Mouse (Mus musculus) ZHBTc4 (cell line): ENCODE measurements around the gene Tmem92.
"Not testable (repeated sequence)": the region's sequence is repeated elsewhere in the genome, so short reads cannot be mapped to it uniquely, and the experiment has no call there.

Experiments used
- DNase-seq: peaks from one replicate; pipeline ENCODE4 v3.0.0-alpha.2; 2011; ENCODE audit warnings: low read depth, low spot score

The Tmem92 gene

DNA sequence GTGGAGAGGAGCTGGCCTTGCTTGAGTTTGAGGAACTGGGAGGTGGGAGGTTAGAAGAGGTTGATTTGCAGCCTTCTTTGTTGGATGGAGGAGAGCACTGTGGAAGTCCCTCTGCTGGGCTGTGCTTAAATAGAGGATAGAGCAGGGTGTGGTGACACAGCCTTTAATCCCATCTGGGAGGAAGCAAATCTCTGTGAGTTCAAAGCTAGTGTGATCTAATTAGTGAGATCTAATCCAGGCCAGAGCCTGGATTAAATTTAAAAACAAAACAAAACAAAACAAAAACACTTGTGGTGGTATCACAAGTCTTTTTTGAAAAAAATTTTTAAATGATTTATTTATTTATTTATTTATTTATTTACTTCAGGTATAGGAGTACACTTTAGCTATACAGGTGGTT lies at the start of gene Tmem92:
Gene Tmem92 (minus strand): TSS at position 101 of the 400 bp plus-strand sequence.
- no peak for DNase-seq

DNA sequence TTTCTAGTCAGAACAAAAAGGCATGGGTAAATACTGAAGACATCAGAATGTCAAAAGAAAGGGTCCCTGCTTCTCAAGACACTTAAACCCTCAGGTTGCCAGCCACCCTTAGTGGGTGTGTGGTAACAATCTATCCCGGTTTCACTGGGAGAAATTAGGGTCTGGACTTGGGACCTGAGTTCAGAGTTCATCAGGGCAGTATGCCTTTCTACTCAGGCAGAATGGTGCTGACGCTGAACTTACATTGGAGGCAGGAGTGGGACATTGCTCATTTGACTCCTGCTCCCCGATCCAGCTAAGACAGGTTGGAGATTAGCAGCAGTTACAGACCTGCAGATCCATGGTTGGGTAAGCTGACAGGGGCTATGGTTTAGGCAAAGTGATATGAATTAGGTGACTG lies 46.5 kb upstream of the Tmem92 start:
- DNase-seq = no peak

DNA sequence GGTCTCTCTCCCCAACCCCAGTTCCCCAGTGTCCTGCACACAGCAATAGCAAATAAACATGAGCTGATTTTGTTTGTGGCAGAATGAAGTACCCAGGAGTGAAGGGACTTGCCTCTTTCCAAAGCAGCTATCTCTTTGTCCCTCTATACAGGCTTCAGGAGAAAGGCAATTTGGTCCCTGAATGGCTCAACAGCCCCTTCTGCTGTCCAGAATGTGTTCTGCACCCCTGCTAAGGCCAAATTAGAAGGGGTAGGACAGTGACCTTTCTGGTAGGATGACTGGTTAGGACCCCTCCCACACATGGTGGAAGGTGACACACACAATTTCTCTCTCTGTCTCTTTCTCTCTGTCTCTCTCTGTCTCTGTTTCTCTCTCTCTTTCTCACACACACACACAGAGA lies 36.9 kb upstream of the Tmem92 start:
- DNase-seq = peak; percentile 73

DNA sequence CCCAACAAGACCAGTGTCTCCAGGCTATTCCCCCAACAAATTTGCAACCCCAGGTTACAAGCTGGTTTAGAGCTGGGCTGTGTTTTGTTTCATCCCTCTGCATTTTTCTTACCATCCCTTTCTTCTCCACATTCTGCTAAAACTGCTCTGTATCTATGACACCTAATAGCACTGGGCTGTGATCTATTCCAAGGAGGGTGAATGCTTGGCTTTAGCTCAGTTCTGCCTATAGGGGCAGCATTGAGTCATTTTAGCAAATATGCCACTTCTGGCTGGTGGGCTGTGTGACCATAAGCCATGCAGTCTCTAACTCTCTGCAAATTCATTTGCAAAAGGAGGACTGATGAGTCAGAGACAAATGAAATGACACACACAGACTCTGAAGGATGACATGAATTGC lies 36.4 kb upstream of the Tmem92 start:
- DNase-seq = peak; percentile 48

DNA sequence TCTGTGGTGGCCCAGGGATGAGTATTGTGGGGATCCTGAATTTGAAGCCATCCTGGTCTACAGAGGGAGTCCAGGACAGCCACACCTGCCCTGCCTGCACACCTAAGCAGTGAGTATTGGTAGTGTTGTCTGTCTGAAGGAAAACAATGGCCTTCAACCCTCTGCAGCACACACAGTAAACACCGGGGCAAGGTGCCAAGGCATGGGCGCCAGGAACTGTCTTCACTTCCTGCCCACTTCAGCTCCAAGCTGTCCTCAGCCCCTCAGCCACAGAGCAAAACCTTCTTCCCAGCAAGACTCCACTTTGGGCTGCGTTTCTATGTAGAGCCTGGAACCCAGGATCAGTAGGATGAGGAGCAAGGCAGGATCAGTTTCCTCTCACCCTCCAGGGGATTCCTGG lies 29.0 kb upstream of the Tmem92 start:
- not testable (repeated sequence) for DNase-seq

DNA sequence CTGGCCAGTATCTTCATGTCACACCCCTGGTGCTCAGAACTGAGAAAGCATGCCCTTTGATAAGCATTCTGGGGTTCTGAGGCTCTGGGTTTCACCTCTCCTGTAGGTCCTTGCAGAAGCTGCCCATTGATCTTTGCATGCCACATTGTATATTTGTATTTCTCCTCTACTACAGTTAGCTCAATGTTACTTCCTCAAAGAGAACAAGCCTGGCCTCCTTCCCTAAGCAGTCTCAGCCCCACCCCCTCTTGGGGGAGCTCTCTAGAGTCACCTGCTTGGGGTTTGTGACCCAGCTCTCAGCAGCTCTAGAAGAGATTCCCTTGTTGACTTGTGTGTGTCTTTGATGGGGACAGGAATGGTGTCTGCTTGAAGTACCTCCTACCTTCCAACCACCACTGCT lies 9.2 kb upstream of the Tmem92 start:
- no peak for DNase-seq

DNA sequence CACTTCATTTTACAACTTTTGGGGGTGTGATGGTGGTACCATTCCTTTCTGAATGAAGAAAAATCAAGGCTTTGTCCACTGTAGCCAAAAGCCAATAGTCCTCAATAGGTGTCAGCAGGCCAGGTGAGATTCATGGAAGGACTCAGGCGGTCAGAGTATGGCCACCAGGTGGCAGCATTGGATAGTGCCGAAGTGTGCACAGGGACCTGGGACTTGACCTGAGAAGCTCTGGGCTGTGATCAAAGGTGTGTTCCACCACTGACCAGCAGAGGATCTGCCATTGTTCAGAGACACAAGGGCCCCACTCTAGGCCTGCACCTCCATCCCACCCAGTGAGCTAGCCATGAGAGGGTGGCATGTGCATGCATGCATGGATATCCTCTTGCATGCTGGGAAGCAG lies 2.7 kb upstream of the Tmem92 start:
- peak; percentile 85 for DNase-seq

DNA sequence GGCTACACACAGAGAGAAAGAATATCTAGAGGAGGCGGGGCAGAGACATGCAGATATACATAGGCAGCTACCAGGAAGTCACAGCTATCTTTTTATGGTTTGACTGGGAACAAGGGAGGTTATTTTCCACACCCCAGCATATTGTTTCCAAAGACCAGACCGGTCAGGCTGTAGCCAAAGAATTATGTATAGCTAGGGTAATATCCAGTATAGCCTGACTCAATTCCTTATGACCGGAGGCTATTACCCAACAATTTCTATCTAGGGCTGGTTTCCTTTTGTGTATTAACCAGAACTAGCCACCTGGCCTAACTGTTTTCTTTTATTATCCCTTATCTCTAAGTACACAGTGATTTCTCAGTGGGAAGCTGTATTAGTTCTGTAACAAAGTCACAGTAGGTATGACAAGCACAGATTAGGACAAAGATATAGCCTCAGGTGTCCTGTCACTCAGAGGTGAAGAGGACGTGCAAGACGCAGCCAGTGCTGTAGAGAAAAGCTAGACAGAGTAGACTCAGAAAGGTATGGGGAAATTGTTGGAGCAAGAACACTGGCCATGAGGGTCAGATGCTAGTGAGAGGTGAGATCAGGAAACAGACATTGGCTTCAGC lies 7.5 kb downstream of the Tmem92 start:
- no peak for DNase-seq

DNA sequence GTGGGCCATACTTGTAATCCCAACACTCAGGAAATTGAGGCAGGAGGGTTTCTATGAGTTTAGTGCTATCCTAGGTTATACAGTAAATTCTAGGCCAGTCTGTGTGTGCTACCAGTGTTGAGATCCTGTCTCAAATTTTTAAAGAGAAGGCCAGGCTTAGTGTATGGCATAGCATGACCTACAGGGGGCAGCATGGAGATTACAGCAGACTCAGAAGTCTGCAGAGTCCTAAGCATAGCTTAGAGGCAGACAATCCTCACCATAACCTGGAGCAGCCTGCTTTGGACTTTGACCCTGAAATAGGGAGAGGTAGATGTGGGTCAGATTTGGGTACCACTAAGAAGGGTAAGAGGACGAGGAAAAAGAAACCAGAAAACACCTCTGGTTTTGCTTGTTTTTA lies 8.7 kb downstream of the Tmem92 start:
- peak; percentile 73 for DNase-seq

DNA sequence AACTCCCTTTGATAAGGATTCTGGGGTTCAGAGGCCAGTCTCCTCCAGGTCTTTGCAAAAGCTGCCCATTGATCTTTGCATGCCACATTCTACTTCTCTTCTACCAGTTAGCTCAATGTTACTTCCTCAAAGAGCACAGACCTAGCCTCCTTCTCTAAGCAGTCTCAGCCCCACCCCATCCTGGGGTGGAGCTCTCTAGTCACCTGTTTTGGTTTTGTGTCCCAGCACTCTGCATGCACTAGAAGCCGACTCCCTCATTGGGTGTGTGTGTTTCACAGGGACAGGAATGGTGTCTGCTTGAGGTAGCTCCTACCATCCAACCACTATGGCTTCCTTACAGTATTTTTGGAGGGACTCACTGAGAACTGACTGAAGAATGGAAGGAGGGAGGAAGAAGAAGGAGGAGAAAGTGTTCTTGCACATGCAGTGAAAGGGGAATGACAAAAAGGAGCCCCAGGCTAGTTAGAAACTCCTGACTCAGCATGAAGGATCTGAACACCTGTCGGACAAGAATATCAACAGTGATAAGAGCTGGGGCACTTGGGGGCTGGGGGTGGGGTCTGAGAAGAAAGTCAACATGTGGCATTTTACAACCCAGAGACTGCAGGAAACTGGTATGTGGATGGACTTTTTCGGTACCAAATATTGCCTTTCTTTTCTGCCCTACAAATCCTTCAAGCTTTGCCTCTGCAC lies 10.0 kb downstream of the Tmem92 start:
- peak; percentile 47 for DNase-seq

DNA sequence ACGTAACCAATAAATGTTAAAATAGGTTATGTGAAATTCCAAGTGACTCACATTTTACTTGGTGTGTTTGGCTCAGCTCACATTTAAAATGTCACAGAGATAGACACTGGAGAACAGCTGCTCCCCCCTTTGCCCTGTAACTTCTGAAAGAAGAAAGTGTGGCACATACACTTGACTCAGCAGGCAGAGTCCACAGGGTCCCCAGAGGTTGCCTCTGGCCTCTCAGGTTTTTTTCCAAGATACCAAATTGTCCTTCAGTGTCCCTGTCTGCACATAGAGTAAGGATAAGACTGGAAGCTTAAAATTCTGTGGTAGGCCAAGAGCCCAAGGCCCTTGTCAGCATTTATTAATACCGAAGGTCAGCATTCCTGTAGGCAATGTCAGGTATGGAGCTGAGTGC lies 15.3 kb downstream of the Tmem92 start:
- no peak for DNase-seq

DNA sequence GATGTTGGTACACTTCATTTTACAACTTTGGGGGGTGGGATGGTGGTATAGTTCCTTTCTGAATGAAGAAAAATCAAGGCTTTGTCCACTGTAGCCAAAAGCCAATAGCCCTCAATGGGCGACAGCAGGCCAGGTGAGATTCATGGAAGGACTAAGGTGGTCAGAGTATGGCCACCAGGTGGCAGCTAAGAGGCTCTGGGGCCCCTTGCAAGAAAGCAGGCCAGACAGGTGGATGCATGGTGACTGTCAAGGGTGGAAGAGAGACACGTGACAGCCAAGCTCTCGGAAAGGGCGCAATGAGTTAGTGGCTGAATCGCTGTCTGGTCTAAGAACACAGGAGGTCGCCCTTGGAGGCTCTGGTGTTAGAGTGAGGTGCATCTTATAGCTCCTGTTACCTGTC lies 19.7 kb downstream of the Tmem92 start:
- peak; percentile 49 for DNase-seq

DNA sequence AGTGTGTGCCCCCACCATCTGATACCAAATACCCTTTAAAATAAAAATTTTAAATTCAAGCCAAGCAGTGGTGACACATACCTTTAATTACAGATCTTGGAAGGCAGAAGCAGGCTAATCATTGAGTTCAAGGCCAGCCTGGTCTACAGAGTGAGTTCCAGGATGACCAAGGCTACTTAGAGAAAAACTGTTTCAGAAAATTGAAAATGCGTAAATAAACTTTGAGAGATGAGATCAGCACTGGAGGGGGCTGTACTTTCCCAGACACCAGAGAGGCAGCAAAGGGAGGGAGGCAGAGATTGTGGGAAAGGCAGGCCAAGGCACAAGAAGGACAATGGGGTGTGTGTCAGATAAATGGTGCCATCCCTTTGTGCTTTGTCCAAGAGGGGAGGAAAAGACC lies 20.2 kb downstream of the Tmem92 start:
- DNase-seq = no peak

DNA sequence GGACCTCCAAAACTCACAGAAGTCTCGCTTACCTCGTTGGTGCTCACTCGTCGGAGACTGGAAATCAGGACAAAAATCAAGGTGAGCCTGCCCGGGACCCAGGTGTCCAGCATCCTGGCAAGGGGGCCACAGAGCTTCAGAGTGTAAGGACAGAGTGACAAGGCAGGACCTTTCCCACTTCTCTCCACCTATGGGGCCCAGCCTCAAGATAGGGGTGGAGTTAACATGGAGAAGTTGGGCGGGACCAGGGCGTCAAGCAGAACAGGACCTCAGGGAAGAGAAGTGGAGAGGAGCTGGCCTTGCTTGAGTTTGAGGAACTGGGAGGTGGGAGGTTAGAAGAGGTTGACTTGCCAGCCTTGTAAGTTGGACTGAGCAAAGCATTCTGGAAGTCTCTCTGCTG lies 21.7 kb downstream of the Tmem92 start:
- DNase-seq = peak; percentile 42

DNA sequence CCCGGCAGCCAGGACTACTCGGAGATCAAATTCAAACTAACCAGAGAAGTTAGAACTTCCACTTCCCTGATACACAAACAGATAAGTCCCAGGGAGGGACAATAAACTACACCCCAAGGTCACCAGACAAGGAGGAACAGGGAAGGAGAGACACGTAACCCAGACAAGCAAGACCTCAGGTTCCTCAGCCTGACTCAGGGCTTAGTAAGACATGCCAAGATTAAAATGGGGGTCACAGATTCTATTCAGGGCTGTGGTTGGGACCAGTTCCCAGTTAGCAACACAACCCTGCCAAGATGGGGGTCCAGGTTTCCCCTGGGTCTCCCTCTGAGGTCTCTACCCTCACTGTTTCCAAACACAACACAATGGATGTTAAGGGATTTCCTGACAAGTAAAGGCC lies 22.1 kb downstream of the Tmem92 start:
- DNase-seq = no peak

DNA sequence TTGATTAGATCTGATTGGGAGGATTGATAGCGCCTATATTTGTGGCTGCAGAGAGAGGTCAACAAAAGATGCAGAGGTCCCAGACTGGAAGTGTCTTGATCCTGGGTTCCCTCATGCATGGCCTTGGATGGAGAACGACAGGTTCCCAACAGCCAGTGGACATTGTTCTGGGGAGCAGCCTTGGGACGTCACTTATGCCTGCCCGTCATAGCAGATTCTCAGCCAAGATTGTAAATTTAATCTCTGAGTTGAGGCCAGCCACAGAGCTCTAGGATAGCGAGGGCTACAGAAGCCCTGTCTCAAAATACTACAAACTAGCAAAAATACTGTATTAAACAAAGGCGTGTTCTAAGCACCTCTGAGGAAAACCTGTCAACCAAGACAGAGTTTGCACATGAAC lies 22.6 kb downstream of the Tmem92 start:
- no peak for DNase-seq

DNA sequence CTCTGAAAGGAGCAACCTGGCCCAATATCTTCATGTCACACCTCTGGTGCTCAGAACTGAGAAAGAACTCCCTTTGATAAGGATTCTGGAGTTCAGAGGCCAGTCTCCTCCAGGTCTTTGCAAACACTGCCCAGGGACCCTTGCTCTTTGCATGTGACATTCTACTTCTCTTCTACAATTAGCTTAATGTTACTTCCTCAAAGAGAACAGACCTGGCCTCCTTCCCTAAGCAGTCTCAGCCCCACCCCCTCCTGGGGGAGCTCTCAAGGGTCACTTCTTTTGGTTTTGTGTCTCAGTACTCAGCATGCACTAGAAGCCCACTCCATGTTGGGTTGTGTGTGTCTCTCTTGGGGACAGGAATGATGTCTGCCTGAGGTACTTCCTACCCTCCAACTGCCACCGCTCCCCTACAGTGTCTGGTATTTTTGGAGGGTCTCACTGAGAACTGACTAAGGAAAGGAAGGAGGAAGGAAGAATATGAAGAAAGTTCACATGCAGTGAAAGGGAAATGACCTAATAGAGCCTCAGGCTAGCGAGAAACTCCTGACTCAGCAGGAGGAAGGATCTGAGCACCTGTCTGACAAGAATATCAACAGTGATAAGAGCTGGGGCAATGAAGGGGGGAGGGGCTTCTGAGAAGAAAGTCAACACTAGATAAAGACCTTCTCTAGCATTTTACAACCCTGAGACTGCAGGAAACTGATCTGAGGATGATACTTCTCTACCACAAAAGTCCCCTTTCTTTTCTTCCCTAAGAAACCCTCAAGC lies 29.4 kb downstream of the Tmem92 start:
- DNase-seq = no peak

DNA sequence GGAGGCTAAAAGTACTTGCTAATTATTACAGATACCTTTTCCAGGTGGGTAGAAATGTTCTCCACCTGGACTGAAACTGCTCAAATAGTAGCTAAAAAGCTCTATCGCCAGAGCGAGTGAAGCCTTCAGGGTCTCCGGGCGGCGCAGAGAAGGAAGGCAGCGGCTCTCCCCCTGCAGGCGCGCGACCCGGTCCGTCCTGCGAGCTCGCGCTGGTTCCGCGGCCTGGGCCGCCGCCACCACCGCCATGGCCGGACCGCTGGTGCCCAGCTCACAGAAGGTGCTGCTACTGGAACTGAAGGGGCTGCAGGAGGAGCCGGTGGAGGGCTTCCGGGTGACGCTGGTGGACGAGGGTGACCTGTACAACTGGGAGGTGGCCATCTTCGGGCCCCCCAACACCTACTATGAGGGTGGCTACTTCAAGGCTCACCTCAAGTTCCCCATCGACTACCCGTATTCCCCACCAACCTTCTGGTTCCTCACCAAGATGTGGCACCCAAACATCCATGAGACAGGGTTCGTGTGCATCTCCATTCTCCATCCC lies 40.7 kb downstream of the Tmem92 start, which contains the start of gene Cdc34b:
Gene Cdc34b (plus strand): TSS at position 51 of the 541 bp plus-strand sequence.
- DNase-seq = peak; percentile 49

DNA sequence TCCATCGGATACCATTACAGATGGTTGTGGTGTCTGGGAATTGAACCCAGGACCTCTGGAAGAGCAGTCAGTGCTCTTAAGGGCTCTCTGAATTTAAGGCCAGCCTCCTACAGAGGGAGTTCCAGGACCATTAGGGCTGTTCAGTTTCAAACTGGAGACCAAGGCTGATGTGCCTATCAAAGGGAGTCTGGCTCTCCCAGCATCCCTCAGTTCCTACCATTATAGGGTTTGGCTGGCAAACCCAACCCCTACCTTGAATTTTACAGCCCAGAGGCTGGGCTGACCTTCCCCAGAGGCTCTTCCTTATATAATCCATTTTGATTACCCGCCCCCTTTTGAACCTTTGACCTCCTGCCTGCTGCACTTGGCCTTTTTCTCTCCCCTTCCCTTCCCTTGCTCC lies 46.8 kb downstream of the Tmem92 start:
- peak; percentile 72 for DNase-seq

DNA sequence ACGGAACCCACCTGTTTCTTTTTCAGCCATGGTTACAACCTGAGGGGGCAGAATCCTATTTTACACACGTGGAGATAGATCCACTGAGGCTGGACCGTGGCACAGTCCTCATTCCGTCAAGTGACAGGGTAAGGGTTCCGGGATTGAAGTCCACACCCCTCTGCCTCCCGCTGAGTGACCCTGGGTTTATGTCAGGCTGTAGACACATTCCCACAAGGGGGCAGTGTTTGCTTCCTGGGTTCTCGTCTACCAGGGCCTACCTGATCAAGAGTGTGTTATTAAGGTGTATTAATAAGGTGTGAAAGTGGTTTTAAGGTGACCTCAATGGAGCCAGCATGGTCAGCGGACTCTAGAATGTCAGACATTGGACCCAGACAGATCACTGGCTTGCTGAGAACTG lies 49.7 kb downstream of the Tmem92 start:
- peak; percentile 91 for DNase-seq

DNA sequence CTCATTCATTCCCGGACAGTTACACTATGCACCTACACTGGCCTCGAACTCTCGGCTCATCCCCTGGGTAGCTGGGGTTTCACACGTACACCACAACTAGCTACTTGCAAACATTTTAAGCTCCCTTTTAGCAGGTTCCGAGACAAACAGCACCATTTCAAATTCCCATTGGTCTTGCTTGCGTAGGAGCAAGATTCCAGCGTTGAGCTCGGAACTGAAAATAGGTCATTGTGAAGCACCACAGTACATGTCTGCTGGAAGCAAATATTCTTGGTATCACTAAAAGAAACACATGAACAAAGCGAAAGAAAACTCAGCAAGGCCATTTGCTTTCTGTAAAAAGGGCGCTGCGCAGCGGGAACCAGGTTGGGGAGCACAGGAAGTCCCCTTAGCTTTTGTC lies 51.3 kb downstream of the Tmem92 start:
- no peak for DNase-seq

DNA sequence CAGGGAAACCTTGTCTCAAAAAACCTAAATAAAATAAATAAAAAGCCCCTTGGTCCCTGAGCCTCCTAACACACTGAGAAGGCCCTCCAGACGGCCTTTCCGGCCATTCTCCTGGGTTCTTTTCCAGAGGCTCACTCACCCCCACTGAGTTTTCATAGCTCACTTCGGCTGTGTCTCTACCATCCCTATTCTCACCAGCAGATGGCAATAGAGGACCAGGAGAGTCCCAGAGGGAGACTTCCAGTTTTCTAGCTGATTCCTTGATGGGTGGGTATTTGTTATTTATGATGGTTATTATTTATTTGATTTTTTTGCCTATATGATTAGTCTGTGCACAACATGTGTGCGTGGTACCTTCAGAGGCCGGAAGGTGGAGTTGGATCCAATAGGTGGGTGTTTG lies 52.2 kb downstream of the Tmem92 start:
- peak; percentile 80 for DNase-seq

DNA sequence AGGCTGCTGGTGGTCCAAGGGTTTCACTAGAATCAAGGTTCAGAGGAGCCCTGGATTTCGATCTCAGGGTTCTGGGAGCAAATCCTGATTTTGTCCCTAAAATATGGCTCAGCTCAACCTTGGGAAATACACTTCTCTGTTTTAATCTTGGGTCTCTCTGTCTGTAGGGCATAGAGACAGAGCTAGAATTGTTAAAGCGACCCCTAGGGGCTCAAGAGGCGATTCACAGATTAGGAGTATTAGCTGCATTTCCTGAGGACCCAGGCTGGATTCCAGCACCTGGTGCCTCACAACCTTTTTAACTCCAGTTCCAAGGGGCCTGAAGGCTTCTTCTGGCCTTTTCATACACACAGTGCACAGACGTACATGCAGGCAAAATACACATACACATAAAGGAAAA lies 52.9 kb downstream of the Tmem92 start:
- DNase-seq = peak; percentile 74
